Mouse (Mus musculus) retina, postnatal 7 days (tissue): Measurements from ENCODE around the gene Zfp334.

Experiments used
- DNase-seq: peaks from one replicate; pipeline ENCODE4 v3.0.0-alpha.2; 2012; ENCODE audit warnings: low read depth, low spot score

Gene Zfp334

GRCm38 (mm10) chr2:165376001-165376400 is 12.1 kb downstream of the Zfp334 start:
- no peak for DNase-seq

GRCm38 (mm10) chr2:165375478-165375877 is 12.6 kb downstream of the Zfp334 start:
- no peak for DNase-seq

- no peak for DNase-seq
Observed at GRCm38 (mm10) chr2:165371066-165371465, 17.0 kb downstream of the Zfp334 start.

GRCm38 (mm10) chr2:165370348-165370747 is 17.7 kb downstream of the Zfp334 start:
- no peak for DNase-seq

GRCm38 (mm10) chr2:165368496-165368895 is 19.6 kb downstream of the Zfp334 start, which contains the start of gene Zfp663:
Gene Zfp663 (minus strand): TSS chr2:165368729.
- DNase-seq, result no peak

- DNase-seq, result no peak
Observed at GRCm38 (mm10) chr2:165367868-165368439, 20.1 kb downstream of the Zfp334 start.

- DNase-seq, result no peak
Observed at GRCm38 (mm10) chr2:165367047-165367520, 21.0 kb downstream of the Zfp334 start.

GRCm38 (mm10) chr2:165364334-165365091 is 23.5 kb downstream of the Zfp334 start:
- DNase-seq, result peak; percentile 47

GRCm38 (mm10) chr2:165363282-165363681 is 24.8 kb downstream of the Zfp334 start:
- no peak for DNase-seq

GRCm38 (mm10) chr2:165360861-165361260 is 27.2 kb downstream of the Zfp334 start:
- DNase-seq, result peak; percentile 54

- no peak for DNase-seq
Observed at GRCm38 (mm10) chr2:165351828-165352513, 36.1 kb downstream of the Zfp334 start.

GRCm38 (mm10) chr2:165349466-165349865 is 38.6 kb downstream of the Zfp334 start:
- no peak for DNase-seq

GRCm38 (mm10) chr2:165346180-165346579 is 41.9 kb downstream of the Zfp334 start:
- no peak for DNase-seq

- DNase-seq, result no peak
Observed at GRCm38 (mm10) chr2:165337191-165337590, 50.9 kb downstream of the Zfp334 start.

GRCm38 (mm10) chr2:165332610-165333210 is 55.3 kb downstream of the Zfp334 start:
- DNase-seq, result no peak

GRCm38 (mm10) chr2:165329703-165330102 is 58.4 kb downstream of the Zfp334 start:
- DNase-seq, result no peak

GRCm38 (mm10) chr2:165328746-165329145 is 59.3 kb downstream of the Zfp334 start:
- no peak for DNase-seq

- DNase-seq, result no peak
Observed at GRCm38 (mm10) chr2:165327386-165327785, 60.7 kb downstream of the Zfp334 start.

GRCm38 (mm10) chr2:165326304-165327190 is 61.5 kb downstream of the Zfp334 start, which contains the start of gene Elmo2:
Gene Elmo2 (minus strand): TSS chr2:165326479.
- peak; percentile 96 for DNase-seq

- no peak for DNase-seq
Observed at GRCm38 (mm10) chr2:165325521-165326303, 62.3 kb downstream of the Zfp334 start.
